Mouse (Mus musculus): ENCODE results near the gene Hoxc12. TPM values are rescaled to one million over a fixed set of nuclear protein-coding genes. Genes with fewer than 3 reads are reported as not detected.

Gene Hoxc12
- polyA plus RNA-seq, 1 experiment from 2014 or later, result not detected

DNA sequence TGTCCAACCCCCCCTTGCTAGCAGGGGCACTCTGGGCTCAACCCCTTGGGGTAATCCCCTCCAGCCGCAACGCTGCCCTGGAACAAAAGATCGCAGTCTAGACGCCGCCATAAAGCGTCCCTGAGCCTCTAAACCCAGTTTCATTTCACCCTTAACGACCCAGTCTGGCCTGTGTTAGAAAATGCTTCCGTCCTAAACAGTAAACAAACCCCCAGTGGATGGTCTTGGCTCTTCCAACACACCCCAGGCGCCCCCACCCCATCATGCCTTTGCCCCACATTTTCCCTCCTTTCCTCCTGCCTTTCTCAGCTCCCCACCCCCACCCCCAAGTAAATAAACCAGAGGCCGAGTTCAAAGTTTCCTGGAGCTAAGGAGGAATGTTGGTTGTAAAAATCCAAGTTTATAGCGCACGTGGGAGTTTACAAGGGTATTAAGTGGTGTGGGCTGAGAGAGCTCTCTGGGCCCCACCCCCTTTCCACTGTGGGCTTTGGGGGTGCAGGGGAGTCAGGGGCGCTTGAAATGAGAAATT, 23.2 kb downstream of the Hoxc12 start:
- H3K9me3 ChIP-seq, result no peaks in the 10 kb centered on the region
- peaks cover 94% of the 10 kb centered on the region for H3K27me3 ChIP-seq
- H3K27ac ChIP-seq (replicated peaks), result no peak overlapping the region
- no peaks in the 10 kb centered on the region for H3K4me1 ChIP-seq
- no peak overlapping the region for H3K9ac ChIP-seq (replicated peaks)
- no peaks in the 10 kb centered on the region for H3K36me3 ChIP-seq
- WGBS, result under 1% methylated on average over 13 of the region's 13 CpGs
- no peak for ATAC-seq (replicated peaks)
- H3K4me3 ChIP-seq, result no peak overlapping the region
- no peak overlapping the region for H3K4me2 ChIP-seq (replicated peaks)

- Histone ChIP-seq H3K27me3 (peaks cover 95% of the 10 kb centered on the region), H3K4me3 (no peak overlapping the region), H3K9ac (replicated peaks) (no peak overlapping the region), H3K27ac (replicated peaks) (no peak overlapping the region), H3K9me3 (no peaks in the 10 kb centered on the region), H3K36me3 (no peaks in the 10 kb centered on the region), H3K4me2 (replicated peaks) (no peak overlapping the region), H3K4me1 (peaks cover 5% of the 10 kb centered on the region)
- ATAC-seq (replicated peaks), result no peak
- WGBS, result 6% methylated on average over 6 of the region's 6 CpGs
These were observed 25.2 kb downstream of the Hoxc12 start for GRCm38 (mm10) chr15:102961728-102962127.

GRCm38 (mm10) chr15:102962492-102962891, 25.9 kb downstream of the Hoxc12 start:
- 2% methylated on average over 13 of the region's 13 CpGs for WGBS
- H3K4me2 ChIP-seq (replicated peaks), result no peak overlapping the region
- H3K27me3 ChIP-seq, result peaks cover 95% of the 10 kb centered on the region
- no peak overlapping the region for H3K4me3 ChIP-seq
- no peak overlapping the region for H3K9ac ChIP-seq (replicated peaks)
- no peak for ATAC-seq (replicated peaks)
- no peaks in the 10 kb centered on the region for H3K36me3 ChIP-seq
- no peak overlapping the region for H3K27ac ChIP-seq (replicated peaks)
- H3K4me1 ChIP-seq, result peaks cover 7% of the 10 kb centered on the region
- no peaks in the 10 kb centered on the region for H3K9me3 ChIP-seq

DNA sequence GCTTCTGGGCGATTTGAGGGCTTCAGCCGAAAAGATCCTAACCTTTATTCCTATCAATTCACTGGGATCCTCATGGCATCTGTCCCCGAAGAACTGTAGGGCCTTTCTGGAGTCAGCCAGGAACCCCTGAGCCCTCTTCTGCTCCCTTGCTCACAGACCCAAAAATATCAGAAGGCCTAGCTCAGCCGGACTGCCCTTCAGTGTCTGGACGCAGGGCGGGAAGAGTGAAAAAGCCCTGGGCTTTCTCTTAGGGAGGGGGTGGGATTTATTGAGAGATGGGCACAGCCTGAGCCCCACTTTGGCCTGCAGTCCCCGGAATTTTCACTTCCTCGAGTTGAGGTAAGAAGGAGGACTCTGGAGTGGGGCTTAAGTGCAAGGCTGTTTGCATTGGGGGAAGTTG, 26.7 kb downstream of the Hoxc12 start:
- Histone ChIP-seq H3K9ac (replicated peaks) (no peak overlapping the region), H3K4me2 (replicated peaks) (no peak overlapping the region), H3K4me3 (no peak overlapping the region), H3K27ac (replicated peaks) (no peak overlapping the region), H3K4me1 (peaks cover 7% of the 10 kb centered on the region), H3K36me3 (no peaks in the 10 kb centered on the region), H3K27me3 (peaks cover 94% of the 10 kb centered on the region), H3K9me3 (no peaks in the 10 kb centered on the region)
- ATAC-seq (replicated peaks), result no peak
- WGBS, result 3% methylated on average over 8 of the region's 8 CpGs

DNA sequence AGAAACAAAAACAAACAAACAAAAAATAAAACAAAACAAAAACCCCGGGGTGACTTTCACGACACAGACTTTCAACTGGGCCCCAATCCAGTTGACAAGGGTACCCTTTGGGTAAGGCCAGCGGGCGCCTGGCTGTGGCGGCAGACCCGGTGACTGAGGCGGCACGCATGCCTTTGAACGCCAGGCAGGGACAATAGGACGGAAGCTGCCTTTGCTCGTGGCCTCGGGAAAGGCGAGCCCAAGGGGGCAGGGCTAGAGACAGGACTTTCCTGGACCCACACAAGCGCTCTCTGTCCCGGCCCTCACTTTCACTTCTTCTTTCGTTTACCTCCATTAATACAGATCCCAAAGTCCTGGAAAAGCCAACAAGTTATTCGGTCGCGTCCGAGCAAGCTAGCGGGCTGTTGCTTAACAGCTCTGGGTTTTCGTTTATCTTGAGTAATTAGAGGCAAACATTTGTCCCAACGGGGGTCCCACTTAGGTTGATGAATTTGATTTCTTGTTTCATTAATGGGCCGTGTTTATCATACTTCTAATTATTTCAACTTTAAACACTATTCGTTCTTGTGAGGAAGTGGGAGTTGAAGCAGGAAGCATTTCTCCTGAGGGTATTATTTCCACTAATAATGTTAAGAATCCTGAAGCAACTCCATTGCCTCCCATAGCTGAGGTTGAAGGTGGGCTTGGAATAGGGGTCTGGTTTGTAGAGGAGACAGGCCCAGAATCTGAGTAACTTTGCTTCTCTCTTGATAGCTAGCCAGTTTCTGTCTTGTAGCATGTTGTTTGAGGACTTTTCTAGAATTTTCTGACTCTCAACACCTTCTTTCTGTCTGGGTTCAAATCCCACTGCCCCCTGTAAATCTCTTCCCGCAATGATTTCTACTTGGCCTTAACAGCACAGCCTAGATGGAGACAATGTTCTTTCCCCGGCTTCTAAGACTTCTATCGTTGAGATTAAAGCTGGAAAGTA, 27.4 kb downstream of the Hoxc12 start:
- peaks cover 93% of the 10 kb centered on the region for H3K27me3 ChIP-seq
- H3K4me2 ChIP-seq (replicated peaks), result no peak overlapping the region
- WGBS, result 2% methylated on average over 28 of the region's 28 CpGs
- H3K36me3 ChIP-seq, result no peaks in the 10 kb centered on the region
- H3K9ac ChIP-seq (replicated peaks), result no peak overlapping the region
- H3K9me3 ChIP-seq, result no peaks in the 10 kb centered on the region
- peaks cover 7% of the 10 kb centered on the region for H3K4me1 ChIP-seq
- H3K4me3 ChIP-seq, result no peak overlapping the region
- ATAC-seq (replicated peaks), result no peak
- H3K27ac ChIP-seq (replicated peaks), result no peak overlapping the region

GRCm38 (mm10) chr15:102965003-102965891, 28.7 kb downstream of the Hoxc12 start:
- Histone ChIP-seq H3K4me3 (no peak overlapping the region), H3K27ac (replicated peaks) (no peak overlapping the region), H3K4me1 (peaks cover 7% of the 10 kb centered on the region), H3K27me3 (peaks cover 95% of the 10 kb centered on the region), H3K9ac (replicated peaks) (no peak overlapping the region), H3K36me3 (no peaks in the 10 kb centered on the region), H3K9me3 (no peaks in the 10 kb centered on the region), H3K4me2 (replicated peaks) (no peak overlapping the region)
- 3% methylated on average over 26 of the region's 26 CpGs for WGBS
- no peak for ATAC-seq (replicated peaks)

DNA sequence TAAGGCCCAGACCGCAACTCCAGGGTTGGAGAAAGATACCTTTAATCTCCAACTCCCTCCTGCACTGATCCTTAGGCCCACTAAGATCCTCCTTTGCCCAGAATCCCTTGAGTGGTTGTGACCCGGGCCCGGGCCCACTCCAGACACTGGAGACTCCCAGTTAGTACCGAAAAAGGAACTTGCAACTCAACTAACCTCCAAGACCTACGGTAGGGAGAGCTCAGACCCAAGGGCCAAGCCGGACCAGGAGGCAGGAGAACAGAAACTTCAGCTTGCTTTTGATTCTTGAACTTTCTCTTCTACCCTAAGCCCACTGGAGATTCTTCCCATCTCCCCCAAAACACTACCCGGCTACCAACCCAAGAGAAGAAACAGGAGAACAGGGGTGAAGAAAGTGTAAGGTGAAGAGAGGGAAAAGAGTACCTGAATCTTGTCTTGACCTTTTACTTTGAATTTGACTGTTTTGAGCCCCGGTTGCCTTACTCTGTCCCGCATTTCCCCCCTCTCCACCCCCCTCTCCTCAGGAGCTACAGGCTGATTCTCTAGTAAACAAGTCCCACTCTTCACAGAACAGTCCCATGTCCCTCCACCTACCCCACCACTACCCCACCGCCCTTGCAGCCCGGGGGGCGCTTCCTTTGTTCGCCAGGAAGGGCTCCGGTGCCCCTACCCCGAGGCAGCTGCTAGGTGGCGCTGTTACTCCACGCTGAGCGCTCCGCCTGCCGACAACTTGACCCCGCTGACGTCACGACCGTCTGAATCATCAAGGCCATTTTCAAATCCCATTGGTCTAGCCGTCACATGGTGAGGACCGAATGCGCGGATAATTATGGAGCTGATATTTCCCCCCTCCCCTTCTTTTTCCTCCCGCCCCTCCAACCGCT, 29.6 kb downstream of the Hoxc12 start:
- Histone ChIP-seq H3K4me3 (peak overlapping the region; percentile 12; the same call in 1 of the 2 replicates), H3K4me2 (replicated peaks) (0 out of 2 replicates have a peak overlapping the region, but pooled peaks have one; percentile 8), H3K27ac (replicated peaks) (no peak overlapping the region), H3K27me3 (peaks cover 96% of the 10 kb centered on the region), H3K4me1 (peaks cover 7% of the 10 kb centered on the region), H3K36me3 (no peaks in the 10 kb centered on the region), H3K9me3 (no peaks in the 10 kb centered on the region), H3K9ac (replicated peaks) (no peak overlapping the region)
- WGBS, result 2% methylated on average over 30 of the region's 30 CpGs
- 0 out of 2 replicates have a peak, but pooled peaks have one; percentile 19 for ATAC-seq (replicated peaks)

DNA sequence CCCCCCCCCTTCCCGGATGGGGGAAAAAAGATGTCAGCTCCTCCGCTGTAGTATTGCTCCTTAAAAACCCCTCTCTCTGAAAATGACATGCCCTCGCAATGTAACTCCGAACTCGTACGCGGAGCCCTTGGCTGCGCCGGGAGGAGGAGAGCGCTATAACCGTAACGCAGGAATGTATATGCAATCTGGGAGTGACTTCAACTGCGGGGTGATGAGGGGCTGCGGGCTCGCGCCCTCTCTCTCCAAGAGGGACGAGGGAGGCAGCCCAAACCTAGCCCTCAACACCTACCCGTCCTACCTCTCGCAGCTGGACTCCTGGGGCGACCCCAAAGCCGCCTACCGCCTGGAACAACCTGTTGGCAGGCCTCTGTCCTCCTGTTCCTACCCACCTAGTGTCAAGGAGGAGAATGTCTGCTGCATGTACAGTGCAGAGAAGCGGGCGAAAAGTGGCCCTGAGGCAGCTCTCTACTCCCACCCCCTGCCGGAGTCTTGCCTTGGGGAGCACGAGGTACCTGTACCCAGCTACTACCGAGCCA, 30.3 kb downstream of the Hoxc12 start, which contains the start of gene Hoxc10:
TSS of gene Hoxc10 (plus strand) at position 21 of the 536 bp plus-strand sequence.
- WGBS, result 2% methylated on average over 27 of the region's 27 CpGs
- no peak for ATAC-seq (replicated peaks)
- H3K9ac ChIP-seq (replicated peaks), result no peak within 1 kb of the TSS
- peak within 1 kb of the TSS; percentile 12; the same call in 1 of the 2 replicates for H3K4me3 ChIP-seq
- peaks cover 97% of the 10 kb centered on the region for H3K27me3 ChIP-seq
- peaks cover 7% of the 10 kb centered on the region for H3K4me1 ChIP-seq
- H3K36me3 ChIP-seq, result no peaks in the 10 kb centered on the region
- H3K9me3 ChIP-seq, result no peaks in the 10 kb centered on the region
- H3K27ac ChIP-seq (replicated peaks), result no peak within 1 kb of the TSS
- H3K4me2 ChIP-seq (replicated peaks), result 0 out of 2 replicates have a peak within 1 kb of the TSS, but pooled peaks have one; percentile 8

- WGBS, result 2% methylated on average over 12 of the region's 12 CpGs
- no peaks in the 10 kb centered on the region for H3K36me3 ChIP-seq
- H3K9me3 ChIP-seq, result no peaks in the 10 kb centered on the region
- no peak within 1 kb of the TSS for H3K9ac ChIP-seq (replicated peaks)
- peaks cover 7% of the 10 kb centered on the region for H3K4me1 ChIP-seq
- no peak for ATAC-seq (replicated peaks)
- H3K4me3 ChIP-seq, result peak within 1 kb of the TSS; percentile 12; the same call in 1 of the 2 replicates
- peaks cover 98% of the 10 kb centered on the region for H3K27me3 ChIP-seq
- H3K4me2 ChIP-seq (replicated peaks), result 0 out of 2 replicates have a peak within 1 kb of the TSS, but pooled peaks have one; percentile 8
- H3K27ac ChIP-seq (replicated peaks), result no peak within 1 kb of the TSS
These were observed 30.7 kb downstream of the Hoxc12 start, which contains the start of gene Hoxc5 for GRCm38 (mm10) chr15:102967312-102967510. Hoxc5 (plus strand) TSS chr15:102967443.

GRCm38 (mm10) chr15:102967511-102968397, 31.2 kb downstream of the Hoxc12 start:
- 1% methylated on average over 34 of the region's 34 CpGs for WGBS

More at GRCm38 (mm10) chr15:102967511-102968397, 31.2 kb downstream of the Hoxc12 start:
- Histone ChIP-seq H3K4me2 (replicated peaks) (no peak overlapping the region), H3K9me3 (no peaks in the 10 kb centered on the region), H3K27ac (replicated peaks) (no peak overlapping the region), H3K27me3 (peaks cover 98% of the 10 kb centered on the region), H3K36me3 (no peaks in the 10 kb centered on the region), H3K4me3 (no peak overlapping the region), H3K4me1 (peaks cover 7% of the 10 kb centered on the region), H3K9ac (replicated peaks) (no peak overlapping the region)
- no peak for ATAC-seq (replicated peaks)

Data from forebrain, embryonic 15.5 days (tissue).